Mouse (Mus musculus) hindbrain, embryonic 13.5 days (tissue): ENCODE measurements around the gene Lingo1. TPM values are rescaled to one million over a fixed set of nuclear protein-coding genes. Genes with fewer than 3 reads are reported as not detected.

Experiments used
- ATAC-seq: fragments of 200-750 bp; cut with Nextera tagmentation; 2 replicates; pipeline ENCODE4 v1.8.0; 2017; ENCODE audit warnings: moderate TSS enrichment; ENCODE audit not compliant: low FRiP score
- H3K27ac ChIP-seq: fragments of 300-500 bp; sonication (generic); 2 replicates; pipeline ENCODE4 v1.5.1; 2015; ENCODE audit warnings: inconsistent platforms, mild to moderate bottlenecking, moderate library complexity
- H3K27me3 ChIP-seq: fragments of 300-500 bp; sonication (generic); 2 replicates; pipeline ENCODE4 v1.6.1; 2015; ENCODE audit warnings: mild to moderate bottlenecking, inconsistent platforms
- H3K36me3 ChIP-seq: fragments of 300-500 bp; sonication (generic); 2 replicates; pipeline ENCODE4 v1.6.1; 2015; ENCODE audit warnings: mild to moderate bottlenecking, inconsistent platforms
- H3K4me1 ChIP-seq: fragments of 300-500 bp; sonication (generic); replicated peaks from 2 replicates; pipeline ENCODE4 v1.6.1; 2015; ENCODE audit warnings: inconsistent platforms
- H3K4me2 ChIP-seq: fragments of 300-500 bp; sonication (generic); 2 replicates; pipeline ENCODE4 v1.6.1; 2015; ENCODE audit warnings: inconsistent platforms, mild to moderate bottlenecking, moderate library complexity
- H3K4me3 ChIP-seq: fragments of 300-500 bp; sonication (generic); 2 replicates; pipeline ENCODE4 v1.5.1; 2015; ENCODE audit warnings: mild to moderate bottlenecking, inconsistent platforms
- H3K9ac ChIP-seq: fragments of 300-500 bp; sonication (generic); 2 replicates; pipeline ENCODE4 v1.6.1; 2015; ENCODE audit warnings: mild to moderate bottlenecking, inconsistent platforms
- H3K9me3 ChIP-seq: fragments of 300-500 bp; sonication (generic); 2 replicates; pipeline ENCODE4 v1.6.1; 2016; ENCODE audit warnings: inconsistent platforms
- WGBS: fragments of 180-500 bp; shearing (Covaris S2); methylation state at CpG from one replicate; pipeline ENCODE4 v1.1.7; 2015; 5-methylcytosine and 5-hydroxymethylcytosine counted together
- polyA plus RNA-seq: library from polyadenylated mRNA; unstranded; fragments of >200 nt; fragmentation: Nextera tagmentation; extraction: Ambion mirVana; gene quantifications from 2 replicates; pipeline ENCODE4 v1.2.1, GENCODE M21; 2015

Gene Lingo1
- polyA plus RNA-seq, 1 experiment from 2014 or later: 48.9 TPM

- Histone ChIP-seq H3K4me2 (no peak overlapping the region), H3K27me3 (no peaks in the 10 kb centered on the region), H3K9me3 (no peaks in the 10 kb centered on the region), H3K9ac (peak overlapping the region; percentile 53), H3K36me3 (no peaks in the 10 kb centered on the region), H3K4me3 (no peak overlapping the region), H3K27ac (peak overlapping the region; percentile 58), H3K4me1 (peaks cover 49% of the 10 kb centered on the region)
- 65% methylated on average over 14 of the region's 14 CpGs for WGBS
- ATAC-seq: peak; percentile 63; the same call in 1 of the 2 replicates
Observed at GRCm38 (mm10) chr9:56686339-56687144, 109.7 kb downstream of the Lingo1 start.

GRCm38 (mm10) chr9:56682826-56683225 is 113.4 kb downstream of the Lingo1 start:
- Histone ChIP-seq H3K9me3 (no peaks in the 10 kb centered on the region), H3K4me2 (no peak overlapping the region), H3K27me3 (no peaks in the 10 kb centered on the region), H3K4me3 (no peak overlapping the region), H3K4me1 (peaks cover 35% of the 10 kb centered on the region), H3K36me3 (peaks cover 6% of the 10 kb centered on the region; the same call in 1 of the 2 replicates), H3K27ac (no peak overlapping the region), H3K9ac (no peak overlapping the region)
- no peak for ATAC-seq
- WGBS: 43% methylated on average over 4 of the region's 4 CpGs

GRCm38 (mm10) chr9:56681950-56682349 is 114.3 kb downstream of the Lingo1 start:
- H3K4me3 ChIP-seq: no peak overlapping the region
- no peak overlapping the region for H3K27ac ChIP-seq
- no peaks in the 10 kb centered on the region for H3K27me3 ChIP-seq
- 85% methylated on average over 7 of the region's 7 CpGs for WGBS
- ATAC-seq: no peak
- H3K9ac ChIP-seq: no peak overlapping the region
- H3K36me3 ChIP-seq: peaks cover 6% of the 10 kb centered on the region; the same call in 1 of the 2 replicates
- H3K4me2 ChIP-seq: no peak overlapping the region
- H3K9me3 ChIP-seq: no peaks in the 10 kb centered on the region
- peaks cover 28% of the 10 kb centered on the region for H3K4me1 ChIP-seq

- Histone ChIP-seq H3K27ac (no peak overlapping the region), H3K4me3 (no peak overlapping the region), H3K27me3 (0 out of 2 replicates have a peak, but pooled peaks cover 4% of the 10 kb centered on the region), H3K36me3 (peaks cover 6% of the 10 kb centered on the region; the same call in 1 of the 2 replicates), H3K9me3 (no peaks in the 10 kb centered on the region), H3K9ac (no peak overlapping the region), H3K4me2 (no peak overlapping the region), H3K4me1 (peaks cover 20% of the 10 kb centered on the region)
- 89% methylated on average over 22 of the region's 22 CpGs for WGBS
- ATAC-seq: no peak
Observed at GRCm38 (mm10) chr9:56678929-56679681, 117.2 kb downstream of the Lingo1 start.

- no peak overlapping the region for H3K4me2 ChIP-seq
- H3K36me3 ChIP-seq: peaks cover 14% of the 10 kb centered on the region
- no peak overlapping the region for H3K9ac ChIP-seq
- no peak for ATAC-seq
- H3K4me3 ChIP-seq: no peak overlapping the region
- WGBS: 89% methylated on average over 7 of the region's 7 CpGs
- 0 out of 2 replicates have a peak, but pooled peaks cover 5% of the 10 kb centered on the region for H3K27me3 ChIP-seq
- no peak overlapping the region for H3K27ac ChIP-seq
- H3K9me3 ChIP-seq: no peaks in the 10 kb centered on the region
- peaks cover 1% of the 10 kb centered on the region; the same call in 1 of the 2 replicates for H3K4me1 ChIP-seq
Observed at GRCm38 (mm10) chr9:56675696-56676095, 120.6 kb downstream of the Lingo1 start.

GRCm38 (mm10) chr9:56669605-56670221 is 126.6 kb downstream of the Lingo1 start:
- no peaks in the 10 kb centered on the region for H3K9me3 ChIP-seq
- H3K4me3 ChIP-seq: no peak overlapping the region
- 0 out of 2 replicates have a peak, but pooled peaks cover 5% of the 10 kb centered on the region for H3K27me3 ChIP-seq
- no peak overlapping the region for H3K4me2 ChIP-seq
- peaks cover 31% of the 10 kb centered on the region for H3K4me1 ChIP-seq
- H3K9ac ChIP-seq: no peak overlapping the region
- no peak overlapping the region for H3K27ac ChIP-seq
- WGBS: 45% methylated on average over 11 of the region's 11 CpGs
- H3K36me3 ChIP-seq: peaks cover 7% of the 10 kb centered on the region; the same call in 1 of the 2 replicates
- peak; percentile 43; the same call in 1 of the 2 replicates for ATAC-seq

- Histone ChIP-seq H3K4me1 (peaks cover 15% of the 10 kb centered on the region; the same call in 1 of the 2 replicates), H3K27me3 (0 out of 2 replicates have a peak, but pooled peaks cover 6% of the 10 kb centered on the region), H3K9ac (no peak overlapping the region), H3K4me2 (no peak overlapping the region), H3K27ac (no peak overlapping the region), H3K9me3 (no peaks in the 10 kb centered on the region), H3K4me3 (no peak overlapping the region), H3K36me3 (no peaks in the 10 kb centered on the region)
- 88% methylated on average over 5 of the region's 5 CpGs for WGBS
- no peak for ATAC-seq
Observed at GRCm38 (mm10) chr9:56664136-56664535, 132.1 kb downstream of the Lingo1 start.

- 0 out of 2 replicates have a peak, but pooled peaks cover 6% of the 10 kb centered on the region for H3K27me3 ChIP-seq
- WGBS: 84% methylated on average over 7 of the region's 7 CpGs
- no peak overlapping the region for H3K9ac ChIP-seq
Observed at GRCm38 (mm10) chr9:56662946-56663345, 133.3 kb downstream of the Lingo1 start.

GRCm38 (mm10) chr9:56662405-56662804 is 133.9 kb downstream of the Lingo1 start:
- no peak for ATAC-seq
- Histone ChIP-seq H3K27me3 (0 out of 2 replicates have a peak, but pooled peaks cover 6% of the 10 kb centered on the region), H3K27ac (no peak overlapping the region), H3K4me3 (no peak overlapping the region), H3K36me3 (no peaks in the 10 kb centered on the region), H3K9ac (no peak overlapping the region), H3K4me2 (no peak overlapping the region), H3K4me1 (peaks cover 24% of the 10 kb centered on the region), H3K9me3 (no peaks in the 10 kb centered on the region)
- WGBS: 66% methylated on average over 3 of the region's 3 CpGs

More at GRCm38 (mm10) chr9:56662946-56663345, 133.3 kb downstream of the Lingo1 start:
- H3K4me3 ChIP-seq: no peak overlapping the region
- H3K27ac ChIP-seq: no peak overlapping the region
- no peak overlapping the region for H3K4me2 ChIP-seq
- no peaks in the 10 kb centered on the region for H3K9me3 ChIP-seq
- no peak for ATAC-seq
- H3K4me1 ChIP-seq: peaks cover 21% of the 10 kb centered on the region
- H3K36me3 ChIP-seq: no peaks in the 10 kb centered on the region

GRCm38 (mm10) chr9:56661217-56661840 is 134.9 kb downstream of the Lingo1 start:
- H3K4me3 ChIP-seq: no peak overlapping the region
- H3K9me3 ChIP-seq: no peaks in the 10 kb centered on the region
- H3K27ac ChIP-seq: no peak overlapping the region
- 76% methylated on average over 3 of the region's 3 CpGs for WGBS
- no peak for ATAC-seq
- no peak overlapping the region for H3K4me2 ChIP-seq
- H3K36me3 ChIP-seq: no peaks in the 10 kb centered on the region
- H3K4me1 ChIP-seq: peaks cover 26% of the 10 kb centered on the region
- 0 out of 2 replicates have a peak, but pooled peaks cover 6% of the 10 kb centered on the region for H3K27me3 ChIP-seq
- H3K9ac ChIP-seq: no peak overlapping the region

- H3K36me3 ChIP-seq: no peaks in the 10 kb centered on the region
- WGBS: 84% methylated on average over 4 of the region's 4 CpGs
- no peak overlapping the region for H3K4me3 ChIP-seq
- no peak overlapping the region for H3K4me2 ChIP-seq
- no peaks in the 10 kb centered on the region for H3K9me3 ChIP-seq
- H3K4me1 ChIP-seq: peaks cover 44% of the 10 kb centered on the region
- ATAC-seq: no peak
- H3K27me3 ChIP-seq: peaks cover 5% of the 10 kb centered on the region; the same call in 1 of the 2 replicates
- H3K9ac ChIP-seq: no peak overlapping the region
- no peak overlapping the region for H3K27ac ChIP-seq
Observed at GRCm38 (mm10) chr9:56658580-56658979, 137.7 kb downstream of the Lingo1 start.
